Mouse (Mus musculus) spleen, adult 12 weeks (tissue): ENCODE results near the gene Ryk.

ENCODE experiments used
- DNase-seq: peaks from one replicate; pipeline ENCODE4 v3.0.0; 2022; ENCODE audit warnings: low spot score

Ryk gene

DNA sequence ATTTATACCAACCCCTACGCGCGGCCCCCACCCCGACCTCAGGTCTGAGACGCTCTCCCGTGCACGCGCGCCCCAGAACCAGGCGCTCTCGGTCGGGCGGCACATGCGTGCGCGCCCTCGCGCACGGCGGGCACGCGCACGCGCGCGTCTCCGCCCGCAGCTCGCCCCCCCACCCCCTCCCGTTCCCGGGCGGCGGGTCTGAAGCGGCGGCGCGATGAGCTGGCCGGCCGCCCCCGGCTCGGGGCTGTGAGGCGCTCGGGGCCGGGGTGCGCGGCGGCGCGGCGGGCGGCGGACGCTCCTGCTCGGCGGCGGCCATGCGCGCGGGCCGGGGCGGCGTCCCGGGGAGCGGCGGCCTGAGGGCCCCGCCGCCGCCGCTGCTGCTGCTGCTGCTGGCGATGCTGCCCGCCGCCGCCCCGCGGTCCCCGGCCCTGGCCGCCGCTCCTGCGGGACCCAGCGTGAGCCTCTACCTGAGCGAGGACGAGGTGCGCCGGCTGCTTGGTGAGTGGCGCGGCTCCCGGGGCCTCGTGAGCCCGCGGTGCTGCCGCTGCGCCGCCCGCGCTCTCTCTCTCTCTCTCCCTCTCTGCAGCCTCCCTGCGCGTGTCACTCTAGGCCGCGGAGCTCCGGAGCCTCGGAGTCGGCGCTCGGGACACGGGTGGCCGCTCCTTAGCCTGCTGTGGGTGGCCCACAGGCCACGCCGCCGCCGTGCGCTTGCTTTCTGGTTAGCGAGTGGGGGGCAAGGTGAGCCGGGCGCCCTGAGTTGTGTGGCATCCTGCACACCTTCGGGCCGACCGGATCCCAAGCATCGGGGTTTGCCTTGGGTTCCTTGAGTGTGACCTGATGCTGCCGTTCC, at the start of gene Ryk:
Ryk (plus strand) TSS at position 176 of the 850 bp plus-strand sequence.
- peak; percentile 34 for DNase-seq

- no peak for DNase-seq
Measured at GRCm38 (mm10) chr9:102789491-102789890, 45.2 kb upstream of the Ryk start.

- DNase-seq = no peak
Measured at GRCm38 (mm10) chr9:102791845-102792244, 42.9 kb upstream of the Ryk start.

- DNase-seq = no peak
Measured at GRCm38 (mm10) chr9:102792836-102793235, 41.9 kb upstream of the Ryk start.

- no peak for DNase-seq
Measured at GRCm38 (mm10) chr9:102793286-102793809, 41.4 kb upstream of the Ryk start.

DNA sequence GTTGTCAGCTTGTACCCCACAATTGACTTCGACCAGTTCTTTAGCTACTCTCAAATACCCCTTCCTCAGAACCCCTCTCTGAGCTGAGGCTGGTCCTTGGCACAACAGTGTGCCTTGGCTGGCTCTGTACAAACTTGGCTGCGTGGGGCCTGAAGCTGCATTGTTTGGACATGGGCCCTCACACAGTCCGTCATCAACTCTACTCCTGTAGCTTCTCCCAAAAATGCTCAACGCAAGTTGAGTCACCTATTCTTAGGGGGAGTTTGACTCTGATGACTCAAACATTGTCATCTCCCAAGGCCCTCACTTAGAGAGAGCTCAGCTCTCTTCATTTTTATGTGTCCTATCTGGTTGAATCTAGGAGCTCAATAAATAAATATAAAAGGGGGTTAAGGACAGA, 36.3 kb upstream of the Ryk start:
- no peak for DNase-seq

GRCm38 (mm10) chr9:102806056-102806573, 28.6 kb upstream of the Ryk start:
- no peak for DNase-seq

GRCm38 (mm10) chr9:102811192-102811591, 23.5 kb upstream of the Ryk start:
- no peak for DNase-seq

DNA sequence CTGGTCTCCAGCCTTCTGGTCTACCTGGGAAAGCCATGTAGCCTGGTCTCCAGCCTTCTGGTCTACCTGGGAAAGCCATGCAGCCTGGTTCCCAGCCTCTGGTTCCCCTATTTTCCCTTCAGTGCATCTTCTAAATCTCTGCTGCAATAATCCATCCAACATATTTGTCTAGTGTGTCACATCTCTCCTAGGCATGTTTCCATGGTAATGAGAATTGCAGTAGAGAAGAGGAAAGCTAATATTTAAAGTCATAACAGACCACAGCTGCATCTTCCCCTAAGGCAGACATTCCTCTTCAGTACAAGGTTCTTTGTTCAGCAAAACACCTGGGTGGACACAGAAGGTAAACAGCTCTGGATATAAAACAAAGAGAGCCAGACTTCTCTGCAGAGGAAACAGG, 16.5 kb upstream of the Ryk start:
- DNase-seq = no peak

GRCm38 (mm10) chr9:102828604-102829003, 6.1 kb upstream of the Ryk start:
- no peak for DNase-seq

DNA sequence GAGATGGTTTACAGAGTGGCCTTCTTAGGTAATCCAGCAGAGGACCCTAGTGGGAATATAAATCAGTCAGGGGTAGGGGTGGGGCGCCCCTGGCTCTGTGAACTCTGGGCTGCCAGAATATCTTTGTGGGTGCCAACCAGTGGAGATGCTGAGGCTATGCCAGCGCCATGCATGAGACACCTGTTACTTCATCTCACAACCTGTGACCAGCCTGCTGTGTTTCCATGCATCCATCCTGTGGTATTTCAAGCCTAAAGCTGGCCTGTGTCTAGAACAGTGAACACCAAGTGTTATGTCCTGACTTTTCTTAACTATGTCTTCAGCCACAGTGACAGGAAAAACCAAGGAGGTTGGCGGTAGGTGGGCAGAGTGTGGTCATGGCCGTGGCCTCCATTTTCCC, 3.2 kb upstream of the Ryk start:
- DNase-seq = no peak

- no peak for DNase-seq
Measured at GRCm38 (mm10) chr9:102834414-102834741, 339 bp upstream of the Ryk start.

DNA sequence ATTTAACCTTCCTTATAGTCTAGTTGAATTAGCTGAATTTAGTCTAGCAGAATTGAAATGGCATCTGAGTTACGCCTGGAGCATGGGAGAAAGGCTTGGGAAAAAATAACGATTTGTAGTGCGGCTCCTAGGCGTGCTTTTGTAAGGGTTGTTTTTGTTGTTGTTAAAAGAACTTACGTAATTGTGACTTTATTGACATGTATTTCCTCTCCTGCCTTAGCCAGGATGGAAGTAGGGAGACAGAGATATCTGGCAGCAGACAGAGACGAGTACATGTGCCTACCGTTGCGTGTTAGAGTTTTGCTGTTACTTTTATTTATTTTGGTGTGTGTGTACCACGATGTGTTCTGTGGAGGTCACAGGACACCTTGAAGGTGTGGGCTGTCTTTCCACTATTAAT, 1.6 kb downstream of the Ryk start:
- DNase-seq = no peak

DNA sequence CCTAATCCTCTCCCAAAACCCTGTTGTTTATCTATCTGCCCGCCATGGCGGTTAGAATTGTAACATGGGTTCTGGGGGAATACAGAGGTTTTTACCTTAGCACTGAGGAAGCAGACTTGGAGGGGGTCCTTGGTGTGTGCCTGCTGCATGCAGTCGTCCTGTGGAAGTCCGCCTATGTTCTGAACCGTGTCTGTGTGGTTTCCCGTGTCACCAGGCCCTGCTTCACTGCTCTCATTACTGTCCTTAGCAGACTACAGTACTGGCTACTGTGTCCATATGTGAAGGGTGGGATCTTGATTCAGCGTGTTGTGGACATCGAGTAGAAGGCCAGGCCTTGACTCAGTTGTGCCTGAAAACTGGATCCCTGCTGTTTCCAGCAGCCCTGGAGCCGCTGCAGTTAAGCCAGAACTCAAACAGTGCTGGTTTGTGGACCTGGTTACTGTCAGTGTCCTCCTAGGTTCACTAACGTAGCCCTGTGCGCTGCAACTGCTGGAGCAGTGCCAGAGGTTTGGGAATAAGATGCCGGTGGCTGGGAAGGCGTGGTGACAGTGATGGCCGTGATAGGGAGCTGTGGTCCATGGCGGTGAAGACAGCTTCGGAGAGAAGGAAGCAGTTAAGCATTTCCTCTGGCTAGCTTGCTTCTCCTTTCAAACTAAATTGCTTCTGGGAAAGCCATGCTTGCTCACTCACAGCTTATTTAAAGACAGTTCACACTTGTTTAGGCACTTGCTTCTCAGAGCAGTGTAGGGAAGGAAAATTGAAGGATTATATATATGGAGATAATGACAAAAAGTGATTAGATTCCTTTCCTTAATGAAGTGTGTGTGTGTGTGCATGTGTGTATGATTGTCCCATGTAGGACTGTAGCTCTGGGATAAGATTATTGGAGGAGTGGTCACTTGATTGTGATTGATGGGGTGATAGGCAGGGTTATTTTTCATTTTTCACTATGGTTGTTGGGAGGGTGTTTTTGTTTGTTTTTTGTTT, 6.4 kb downstream of the Ryk start:
- no peak for DNase-seq

GRCm38 (mm10) chr9:102841832-102842231, 7.1 kb downstream of the Ryk start:
- no peak for DNase-seq

DNA sequence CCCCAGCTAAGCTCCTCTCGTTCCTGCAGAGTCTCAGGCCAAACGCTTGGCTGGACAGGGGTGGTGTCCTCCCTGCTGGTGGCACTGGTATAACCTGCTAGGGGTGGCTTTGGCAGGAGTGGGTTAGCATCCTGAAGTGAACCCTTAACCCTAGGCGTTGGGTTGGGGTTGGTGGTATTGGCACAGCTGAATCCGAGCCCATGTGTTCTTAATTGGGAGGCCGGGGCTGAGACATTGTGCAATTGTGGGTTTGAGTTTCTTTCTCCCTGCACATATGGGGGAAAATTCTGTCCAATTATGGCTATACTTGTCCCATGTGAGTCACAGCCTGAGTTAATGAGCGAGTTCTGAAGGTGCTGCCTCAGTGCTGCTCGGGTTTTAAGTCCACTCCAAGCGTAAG, 7.8 kb downstream of the Ryk start:
- no peak for DNase-seq

DNA sequence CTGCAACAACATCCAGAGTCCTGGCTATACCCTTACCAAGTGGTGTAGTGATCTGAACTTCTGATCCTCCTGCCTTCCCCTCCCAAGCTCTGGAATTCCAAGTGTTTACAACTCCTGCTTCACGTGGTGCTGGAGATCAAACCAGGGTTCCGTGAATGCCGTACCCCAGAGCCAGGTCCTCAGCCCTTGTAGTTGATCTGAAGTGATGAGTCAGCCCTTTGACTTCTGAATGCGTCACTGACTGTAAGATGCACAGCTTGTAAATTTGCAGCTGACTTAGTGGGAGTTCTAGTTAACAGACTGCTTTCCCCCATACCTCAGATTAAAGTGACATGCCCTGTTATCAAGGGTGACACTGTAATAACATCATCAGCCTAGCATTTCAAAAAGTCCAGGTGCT, 8.9 kb downstream of the Ryk start:
- DNase-seq = no peak

GRCm38 (mm10) chr9:102845851-102846250, 11.1 kb downstream of the Ryk start:
- DNase-seq = no peak

- DNase-seq = no peak
Measured at GRCm38 (mm10) chr9:102846348-102846747, 11.6 kb downstream of the Ryk start.

- DNase-seq = no peak
Measured at GRCm38 (mm10) chr9:102852076-102853022, 17.6 kb downstream of the Ryk start.

DNA sequence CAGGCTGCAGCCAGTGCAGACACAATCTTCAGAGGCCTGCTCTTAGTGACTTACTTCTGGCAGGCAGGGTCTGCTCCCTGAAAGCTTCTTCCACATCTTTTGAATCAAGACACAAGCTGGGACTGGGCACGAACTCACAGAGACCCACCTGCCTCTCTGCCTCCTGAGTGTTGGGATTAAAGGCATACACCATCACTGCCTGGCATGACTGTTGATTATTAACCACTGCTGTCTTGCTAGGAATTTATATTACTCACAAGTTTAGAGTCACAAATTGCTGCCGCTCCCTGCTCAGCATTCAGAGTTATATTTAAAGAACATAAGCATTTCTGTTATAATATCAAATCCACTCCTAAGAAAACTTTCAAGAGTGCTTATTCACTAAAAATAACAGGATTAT, 23.1 kb downstream of the Ryk start:
- no peak for DNase-seq
